Mouse (Mus musculus): ENCODE data around the gene Celf2. TPM values are rescaled to one million over a fixed set of nuclear protein-coding genes. Genes with fewer than 3 reads are reported as not detected.
"Not testable (repeated sequence)": the region's sequence is repeated elsewhere in the genome, so short reads cannot be mapped to it uniquely, and the experiment has no call there.

The Celf2 gene
- total RNA-seq, 2 experiments from 2014 or later, result 53.7 to 61.2 TPM

DNA sequence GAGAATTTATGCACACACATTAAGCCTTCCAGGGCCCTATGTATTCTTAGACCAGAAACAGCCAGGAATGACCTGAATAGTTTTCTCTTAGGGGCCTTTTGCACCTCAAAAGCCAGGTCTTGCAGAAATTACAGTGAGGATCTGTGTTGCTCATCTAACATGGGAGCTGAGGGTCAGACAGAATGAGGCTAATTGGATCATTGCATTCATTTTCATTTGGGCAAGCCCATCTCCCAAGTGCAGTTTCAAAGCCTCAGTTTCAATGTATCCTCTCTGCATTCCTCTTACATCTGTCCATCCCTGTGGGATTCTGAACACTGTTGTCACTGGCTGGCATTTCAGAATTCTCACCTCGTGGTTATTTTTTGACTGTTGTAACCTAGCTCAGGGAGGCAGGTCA, 200.6 kb downstream of the Celf2 start:
- DNase-seq, result no peak
- intact Hi-C loops (cut with DNase I; ENCODE audit: low total_unique reads), result no loop called here

DNA sequence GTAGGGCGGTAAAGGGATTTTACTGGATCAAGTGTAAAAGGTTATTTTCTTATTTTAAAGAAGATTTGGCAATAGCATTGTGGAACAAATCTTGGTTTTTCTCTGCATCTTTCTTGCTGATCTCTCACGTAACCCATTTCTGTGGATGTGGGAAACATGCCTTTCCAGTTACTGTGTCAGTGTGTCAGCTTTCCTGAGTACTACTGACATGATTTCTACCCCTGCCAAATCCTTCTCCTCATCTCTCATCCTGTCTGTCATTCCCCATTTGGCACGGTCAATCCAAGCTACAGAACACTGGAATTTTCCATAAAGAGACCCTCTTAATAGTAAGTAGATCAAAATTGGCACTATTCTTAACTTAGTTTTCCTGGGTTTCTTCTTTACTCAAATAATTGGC, 221.9 kb downstream of the Celf2 start:
- intact Hi-C loops (cut with DNase I; ENCODE audit: low total_unique reads), result no loop called here

DNA sequence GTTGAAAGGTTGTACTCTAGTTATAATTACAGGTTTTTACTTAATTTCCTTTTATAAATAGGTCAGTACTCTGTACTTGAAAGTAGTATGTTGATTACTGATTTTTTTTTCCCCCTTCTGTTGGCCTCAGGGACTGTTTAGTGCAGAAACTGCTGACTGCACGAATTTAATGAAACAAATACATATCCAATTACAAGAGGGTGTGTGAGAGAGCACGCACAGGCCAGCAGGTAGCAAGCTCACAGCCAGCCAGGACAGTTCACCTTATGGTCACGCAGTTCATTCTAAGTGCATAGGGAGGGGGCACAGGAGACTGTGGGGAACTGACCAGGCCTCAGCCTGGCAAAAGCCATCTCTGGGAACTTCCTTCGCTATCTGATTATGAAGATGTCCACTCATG, 236.1 kb downstream of the Celf2 start:
- intact Hi-C loops (cut with DNase I; ENCODE audit: low total_unique reads), result no loop called here
- no peak for DNase-seq

More for the DNA sequence above, 221.9 kb downstream of the Celf2 start:
- DNase-seq, result no peak

- intact Hi-C loops (cut with DNase I; ENCODE audit: low total_unique reads), result no loop called here
- peak; percentile 24 for DNase-seq
These were observed 239.3 kb downstream of the Celf2 start for GRCm38 (mm10) chr2:7270051-7270450.

DNA sequence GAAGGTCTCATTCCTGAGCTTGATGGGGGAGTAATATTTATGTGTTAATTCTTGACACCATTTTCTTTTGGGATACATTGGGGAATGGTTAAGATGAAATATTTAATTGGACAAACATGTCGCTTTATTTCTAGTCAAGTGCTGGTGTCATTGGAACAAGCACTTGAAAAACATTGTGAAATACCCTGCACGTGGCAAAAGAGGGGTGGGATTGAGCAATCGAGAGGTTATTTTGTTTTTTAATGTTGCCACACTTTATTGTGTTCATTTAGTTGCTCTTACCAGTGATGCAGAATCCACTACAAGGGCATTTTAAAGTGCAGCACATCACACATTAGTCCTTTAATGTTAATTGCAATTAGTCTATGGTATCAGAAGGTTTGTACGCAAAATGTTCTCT, 242.2 kb downstream of the Celf2 start:
- no peak for DNase-seq
- intact Hi-C loops (cut with DNase I; ENCODE audit: low total_unique reads), result no loop called here

DNA sequence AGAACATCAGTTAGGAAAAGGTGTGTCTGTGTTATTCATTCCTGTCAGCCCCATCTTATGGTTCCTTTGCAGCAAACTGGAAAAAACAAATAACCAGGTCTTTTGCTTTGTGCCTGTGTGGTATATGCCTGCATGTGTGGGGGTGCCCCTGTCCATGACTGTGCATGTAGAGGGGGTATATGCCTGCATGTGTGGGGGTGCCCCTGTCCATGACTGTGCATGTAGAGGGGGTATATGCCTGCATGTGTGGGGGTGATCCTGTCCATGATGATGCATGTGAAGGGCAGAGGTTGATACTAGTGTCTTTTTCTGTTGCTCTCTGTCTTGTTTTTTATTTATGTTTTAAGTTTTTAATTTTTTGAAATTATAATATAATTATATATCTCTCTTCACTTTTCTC, 246.7 kb downstream of the Celf2 start:
- DNase-seq; intact Hi-C loops (cut with DNase I; ENCODE audit: low total_unique reads): not testable (repeated sequence)

GRCm38 (mm10) chr2:7260186-7260585, 249.2 kb downstream of the Celf2 start:
- intact Hi-C loops (cut with DNase I; ENCODE audit: low total_unique reads), result no loop called here
- DNase-seq, result peak; percentile 4

DNA sequence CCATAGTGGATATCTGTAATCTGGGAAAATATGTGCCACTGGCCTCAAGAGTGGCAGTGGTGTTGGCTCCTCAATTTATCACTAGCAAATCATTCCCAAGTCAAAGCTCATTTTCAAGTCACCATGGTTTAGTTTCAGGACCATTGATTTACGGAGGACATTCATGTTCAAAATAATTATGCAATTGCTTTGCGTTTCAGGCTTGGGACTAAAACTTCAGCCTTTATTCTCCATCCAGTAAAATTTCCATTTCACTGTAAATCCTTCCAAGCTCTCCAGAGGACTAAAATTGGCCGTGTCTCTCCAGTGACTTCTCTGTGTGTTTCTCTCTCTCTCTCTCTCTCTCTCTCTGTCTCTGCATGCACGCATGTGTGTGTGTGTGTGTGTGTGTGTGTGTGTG, 249.7 kb downstream of the Celf2 start:
- DNase-seq, result no peak
- intact Hi-C loops (cut with DNase I; ENCODE audit: low total_unique reads), result no loop called here

DNA sequence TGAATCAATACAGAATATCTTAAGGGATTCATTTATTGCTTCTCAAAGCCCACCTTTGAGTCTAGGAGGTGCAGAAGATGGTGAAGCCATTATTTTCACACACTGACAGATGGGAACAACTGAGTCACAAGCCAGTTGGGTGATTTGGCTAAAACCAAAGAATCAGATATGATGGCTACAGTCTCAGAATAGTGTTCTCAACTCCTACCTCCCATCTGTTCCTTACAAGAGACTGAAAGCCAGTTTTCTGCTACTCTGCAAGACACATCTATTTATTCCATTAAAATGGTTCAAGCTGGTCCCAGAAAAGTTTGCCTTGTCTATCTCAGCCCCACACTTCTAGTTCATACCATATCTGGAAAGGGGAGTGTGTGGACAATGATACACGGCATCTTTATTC, 253.3 kb downstream of the Celf2 start:
- intact Hi-C loops (cut with DNase I; ENCODE audit: low total_unique reads), result no loop called here
- DNase-seq, result no peak

DNA sequence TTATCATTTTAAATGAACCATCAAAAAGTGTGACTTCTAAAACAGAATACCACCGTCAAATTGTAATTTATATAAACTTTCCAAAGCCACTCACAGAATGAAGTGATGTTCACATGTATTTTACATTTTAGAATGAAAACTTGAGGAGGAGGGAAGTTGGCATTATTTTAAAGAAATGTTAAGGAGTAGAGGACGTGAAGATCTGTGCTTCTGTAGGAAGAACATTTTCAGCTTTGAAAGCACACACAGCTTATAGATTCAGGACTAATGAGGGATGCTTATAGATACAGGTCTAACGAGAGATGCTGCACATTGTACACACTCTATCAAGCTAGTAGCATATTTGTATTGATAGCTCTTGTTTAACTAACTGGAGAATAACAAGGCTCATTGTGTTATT, 254.0 kb downstream of the Celf2 start:
- intact Hi-C loops (cut with DNase I; ENCODE audit: low total_unique reads), result no loop called here
- no peak for DNase-seq

- intact Hi-C loops (cut with DNase I; ENCODE audit: low total_unique reads), result no loop called here
These were observed 259.0 kb downstream of the Celf2 start for GRCm38 (mm10) chr2:7250314-7250713.

DNA sequence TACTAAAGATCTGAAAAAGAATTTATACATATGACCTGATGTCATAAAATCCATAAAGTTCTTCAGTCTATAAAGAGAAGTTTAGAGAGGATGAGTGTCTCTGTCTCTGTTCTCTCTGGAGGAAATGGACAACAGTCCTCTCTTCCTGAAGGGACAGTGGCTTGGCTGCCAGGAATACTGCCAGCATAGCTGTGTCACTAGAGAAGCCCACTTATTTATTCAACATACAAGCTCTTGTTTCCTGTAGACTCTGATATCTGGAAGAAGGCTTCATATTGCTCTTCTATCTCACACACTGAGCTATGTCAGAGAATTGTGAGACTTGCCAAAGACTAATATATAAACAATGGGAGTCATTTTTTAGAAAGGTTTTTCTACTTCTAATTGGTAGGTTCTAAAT, 260.4 kb downstream of the Celf2 start:
- DNase-seq, result no peak
- intact Hi-C loops (cut with DNase I; ENCODE audit: low total_unique reads), result no loop called here

More at GRCm38 (mm10) chr2:7250314-7250713, 259.0 kb downstream of the Celf2 start:
- DNase-seq, result no peak

DNA sequence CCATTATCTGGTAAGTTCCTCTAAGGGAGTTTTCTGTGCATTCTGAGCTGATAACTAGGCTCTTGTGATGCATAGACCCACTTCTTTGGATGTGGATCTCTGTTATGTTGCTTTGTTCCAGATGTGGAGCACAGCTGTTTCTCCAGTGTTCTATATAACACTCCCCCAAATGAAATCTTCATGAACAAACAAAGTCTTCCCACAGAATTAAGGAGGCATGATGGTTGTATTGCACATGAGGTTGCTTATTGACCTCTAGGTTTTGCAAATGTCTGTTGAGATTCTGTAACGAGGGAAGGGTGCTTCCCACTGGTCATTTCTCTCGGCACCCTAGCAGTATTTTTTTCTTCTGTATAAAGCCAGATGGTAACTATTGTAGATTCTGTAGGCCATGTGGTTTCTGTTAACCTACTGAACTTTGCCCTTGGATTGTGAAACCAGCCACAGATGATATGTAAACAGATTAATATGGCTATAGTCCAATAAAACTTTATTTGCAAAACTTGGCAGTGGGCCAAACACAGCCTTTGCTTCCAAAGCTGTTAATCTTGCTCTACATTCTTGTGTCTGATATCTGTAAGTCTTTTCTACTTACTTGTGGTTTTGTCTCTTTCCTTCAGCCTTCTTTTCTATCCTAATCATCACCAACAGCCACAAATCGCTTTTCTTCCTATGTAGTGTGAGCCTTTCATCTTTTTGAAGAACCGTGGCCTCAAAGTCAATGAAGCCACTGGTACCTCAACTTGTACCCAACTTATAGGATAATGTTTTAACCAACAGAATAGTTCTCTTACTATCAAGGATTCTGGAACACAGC, 263.2 kb downstream of the Celf2 start:
- intact Hi-C loops (cut with DNase I; ENCODE audit: low total_unique reads), result no loop called here
- peak; percentile 16 for DNase-seq

- DNase-seq, result no peak
- intact Hi-C loops (cut with DNase I; ENCODE audit: low total_unique reads), result no loop called here
These were observed 267.2 kb downstream of the Celf2 start for GRCm38 (mm10) chr2:7242139-7242538.

DNA sequence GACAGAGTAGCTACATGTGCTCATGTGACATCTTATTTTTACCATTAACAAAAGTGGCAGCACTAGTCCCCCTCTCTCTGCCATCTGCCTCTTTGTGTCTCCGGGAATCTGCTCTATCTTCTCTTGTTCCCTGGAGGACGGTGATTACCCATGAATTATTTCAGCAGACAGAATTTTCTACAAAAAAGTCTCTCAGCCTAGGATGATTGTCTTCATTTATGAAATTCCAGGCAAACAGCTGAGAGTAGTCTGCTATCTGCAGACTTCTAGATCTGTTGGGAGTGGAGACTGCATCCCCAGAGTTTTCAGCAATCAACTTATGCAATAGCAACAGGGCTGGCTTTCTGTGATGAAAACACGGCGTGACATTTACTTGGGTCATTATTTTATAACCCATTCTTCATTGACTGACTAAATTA, 267.8 kb downstream of the Celf2 start:
- no peak for DNase-seq
- intact Hi-C loops (cut with DNase I; ENCODE audit: low total_unique reads), result no loop called here

- intact Hi-C loops (cut with DNase I; ENCODE audit: low total_unique reads), result no loop called here
- DNase-seq, result no peak
These were observed 272.1 kb downstream of the Celf2 start for GRCm38 (mm10) chr2:7237283-7237682.

GRCm38 (mm10) chr2:7236452-7236851, 272.9 kb downstream of the Celf2 start:
- no peak for DNase-seq
- intact Hi-C loops (cut with DNase I; ENCODE audit: low total_unique reads), result no loop called here

- intact Hi-C loops (cut with DNase I; ENCODE audit: low total_unique reads), result no loop called here
- DNase-seq, result no peak
These were observed 274.2 kb downstream of the Celf2 start for GRCm38 (mm10) chr2:7235059-7235741.

GRCm38 (mm10) chr2:7234587-7234986, 274.8 kb downstream of the Celf2 start:
- intact Hi-C loops (cut with DNase I; ENCODE audit: low total_unique reads), result no loop called here
- DNase-seq, result no peak

GRCm38 (mm10) chr2:7233411-7233810, 276.0 kb downstream of the Celf2 start:
- intact Hi-C loops (cut with DNase I; ENCODE audit: low total_unique reads), result no loop called here
- DNase-seq, result no peak

- DNase-seq, result no peak
- intact Hi-C loops (cut with DNase I; ENCODE audit: low total_unique reads), result no loop called here
These were observed 282.6 kb downstream of the Celf2 start for GRCm38 (mm10) chr2:7226785-7227184.

Data from gastrocnemius, postnatal 14 days (tissue).